Mouse (Mus musculus) lung, postnatal 0 days (tissue): Measurements from ENCODE around the gene Serinc3. TPM values are rescaled to one million over a fixed set of nuclear protein-coding genes. Genes with fewer than 3 reads are reported as not detected.
"Not testable (repeated sequence)": the region's sequence is repeated elsewhere in the genome, so short reads cannot be mapped to it uniquely, and the experiment has no call there.

Experiments used
- ATAC-seq: fragments of 200-750 bp; cut with Nextera tagmentation; 2 replicates; pipeline ENCODE4 v1.8.0; 2017; ENCODE audit warnings: moderate library complexity
- DNase-seq: peaks from one replicate; pipeline ENCODE4 v3.0.0-alpha.2; 2016; ENCODE audit warnings: low spot score
- H3K27ac ChIP-seq: fragments of 300-500 bp; sonication (generic); 2 replicates; pipeline ENCODE4 v1.5.1; 2014; ENCODE audit warnings: antibody characterized with exemption, mild to moderate bottlenecking, low read length, mixed read lengths
- H3K27me3 ChIP-seq: fragments of 300-500 bp; sonication (generic); replicated peaks from 2 replicates; pipeline ENCODE4 v1.6.1; 2014; ENCODE audit warnings: low read length, mixed read lengths; ENCODE audit not compliant: insufficient read depth
- H3K36me3 ChIP-seq: fragments of 300-500 bp; sonication (generic); 2 replicates; pipeline ENCODE4 v1.6.1; 2014; ENCODE audit warnings: low read length, mixed read lengths; ENCODE audit not compliant: insufficient read depth
- H3K4me1 ChIP-seq: fragments of 300-500 bp; sonication (generic); 2 replicates; pipeline ENCODE4 v1.6.1; 2014; ENCODE audit warnings: antibody characterized with exemption, low read depth, low read length, mixed read lengths; ENCODE audit not compliant: insufficient read depth
- H3K4me2 ChIP-seq: fragments of 300-500 bp; sonication (generic); replicated peaks from 2 replicates; pipeline ENCODE4 v1.6.1; 2014; ENCODE audit warnings: low read depth, mild to moderate bottlenecking, low read length, moderate library complexity, mixed read lengths
- H3K4me3 ChIP-seq: fragments of 300-500 bp; sonication (generic); 2 replicates; pipeline ENCODE4 v1.5.1; 2014; ENCODE audit warnings: low read depth, low read length
- H3K9ac ChIP-seq: fragments of 300-500 bp; sonication (generic); replicated peaks from 2 replicates; pipeline ENCODE4 v1.6.1; 2014; ENCODE audit warnings: low read depth, mild to moderate bottlenecking
- H3K9me3 ChIP-seq: fragments of 300-500 bp; sonication (generic); 2 replicates; pipeline ENCODE4 v1.6.1; 2016; ENCODE audit warnings: low read length, mixed read lengths
- CTCF ChIP-seq: IDR thresholded peaks from 2 replicates; pipeline ENCODE4 v1.5.1; 2016; ENCODE audit warnings: antibody characterized with exemption, mild to moderate bottlenecking
- EP300 ChIP-seq: IDR thresholded peaks from 2 replicates; pipeline ENCODE4 v1.6.1; 2016; ENCODE audit warnings: antibody characterized with exemption, mild to moderate bottlenecking, control low read depth
- WGBS: fragments of 180-500 bp; shearing (Covaris S2); extraction: QIAGEN DNeasy Blood & Tissue Kit; methylation state at CpG from one replicate; pipeline ENCODE4 v1.1.7; 2014; 5-methylcytosine and 5-hydroxymethylcytosine counted together
- polyA plus RNA-seq: library from polyadenylated mRNA; unstranded; fragments of >200 nt; fragmentation: Nextera tagmentation; extraction: Ambion mirVana; gene quantifications from 2 replicates; pipeline ENCODE4 v1.2.1, GENCODE M21; 2015

Serinc3 gene
- polyA plus RNA-seq, 1 experiment from 2014 or later, result 106 TPM

- Histone ChIP-seq H3K9me3 (no peaks in the 10 kb centered on the region), H3K36me3 (no peaks in the 10 kb centered on the region), H3K27ac (peak overlapping the region; percentile 78; the same call in 1 of the 2 replicates), H3K9ac (no peak overlapping the region), H3K4me1 (peaks cover 2% of the 10 kb centered on the region; the same call in 1 of the 2 replicates), H3K4me2 (peak overlapping the region; percentile 60; the same call in 1 of the 2 replicates), H3K27me3 (no peaks in the 10 kb centered on the region), H3K4me3 (peak overlapping the region; percentile 80; the same call in 1 of the 2 replicates)
- ATAC-seq (no peak), DNase-seq (no peak)
- 75% methylated on average over 12 of the region's 12 CpGs for WGBS
- no peak for TF ChIP-seq CTCF
- TF ChIP-seq EP300, result no peak
Measured at GRCm38 (mm10) chr2:163659431-163659830, 14.5 kb upstream of the Serinc3 start.

GRCm38 (mm10) chr2:163658941-163659340 lies 14.0 kb upstream of the Serinc3 start:
- Histone ChIP-seq H3K4me3 (peak overlapping the region; percentile 80), H3K4me1 (peaks cover 2% of the 10 kb centered on the region; the same call in 1 of the 2 replicates), H3K9ac (peak overlapping the region; percentile 64), H3K27me3 (no peaks in the 10 kb centered on the region), H3K36me3 (no peaks in the 10 kb centered on the region), H3K4me2 (peak overlapping the region; percentile 60), H3K27ac (peak overlapping the region; percentile 78; the same call in 1 of the 2 replicates), H3K9me3 (no peaks in the 10 kb centered on the region)
- under 1% methylated on average over 8 of the region's 8 CpGs for WGBS
- DNase-seq (no peak), ATAC-seq (peak; percentile 16)
- TF ChIP-seq CTCF (no peak), EP300 (no peak)

GRCm38 (mm10) chr2:163657975-163658886 lies 13.3 kb upstream of the Serinc3 start, which contains the start of gene Pkig:
Gene Pkig, plus strand, starts transcription at chr2:163658386.
- DNase-seq (peak; percentile 93), ATAC-seq (peak; percentile 94)
- TF ChIP-seq CTCF (peak; percentile 37), EP300 (no peak)
- under 1% methylated on average over 70 of the region's 71 CpGs for WGBS
- H3K36me3 ChIP-seq, result no peaks in the 10 kb centered on the region
- peaks cover 2% of the 10 kb centered on the region; the same call in 1 of the 2 replicates for H3K4me1 ChIP-seq
- peak within 1 kb of the TSS; percentile 78 for H3K27ac ChIP-seq
- no peaks in the 10 kb centered on the region for H3K9me3 ChIP-seq
- H3K4me2 ChIP-seq, result peak within 1 kb of the TSS; percentile 60
- H3K27me3 ChIP-seq, result no peaks in the 10 kb centered on the region
- peak within 1 kb of the TSS; percentile 64 for H3K9ac ChIP-seq
- peak within 1 kb of the TSS; percentile 80 for H3K4me3 ChIP-seq

- no peaks in the 10 kb centered on the region for H3K9me3 ChIP-seq
- no peak overlapping the region for H3K4me2 ChIP-seq
- no peaks in the 10 kb centered on the region for H3K27me3 ChIP-seq
- ATAC-seq (no peak), DNase-seq (no peak)
- TF ChIP-seq CTCF, result no peak
- no peak for TF ChIP-seq EP300
- no peaks in the 10 kb centered on the region for H3K36me3 ChIP-seq
- H3K9ac ChIP-seq, result no peak overlapping the region
- peaks cover 2% of the 10 kb centered on the region; the same call in 1 of the 2 replicates for H3K4me1 ChIP-seq
- no peak overlapping the region for H3K27ac ChIP-seq
- 76% methylated on average over 2 of the region's 2 CpGs for WGBS
- no peak overlapping the region for H3K4me3 ChIP-seq
Measured at GRCm38 (mm10) chr2:163657486-163657885, 12.6 kb upstream of the Serinc3 start.

- H3K9me3 ChIP-seq, H3K27ac ChIP-seq, H3K9ac ChIP-seq, H3K36me3 ChIP-seq, H3K4me2 ChIP-seq, H3K4me3 ChIP-seq, H3K4me1 ChIP-seq, DNase-seq, H3K27me3 ChIP-seq, ATAC-seq: not testable (repeated sequence)
- 97% methylated on average over 6 of the region's 12 CpGs for WGBS
Measured at GRCm38 (mm10) chr2:163655699-163656098, 10.8 kb upstream of the Serinc3 start.

- Histone ChIP-seq H3K36me3 (no peaks in the 10 kb centered on the region), H3K27ac (no peak overlapping the region), H3K9ac (no peak overlapping the region), H3K4me1 (peaks cover 5% of the 10 kb centered on the region; the same call in 1 of the 2 replicates), H3K9me3 (0 out of 2 replicates have a peak, but pooled peaks cover 4% of the 10 kb centered on the region), H3K4me3 (no peak overlapping the region), H3K27me3 (no peaks in the 10 kb centered on the region), H3K4me2 (no peak overlapping the region)
- no peak for TF ChIP-seq CTCF
- TF ChIP-seq EP300, result no peak
- WGBS, result 52% methylated on average over 5 of the region's 5 CpGs
- DNase-seq, result no peak
- no peak for ATAC-seq
Measured at GRCm38 (mm10) chr2:163646461-163647080, 1.6 kb upstream of the Serinc3 start.
